20 mouse cellular contexts compared by ENCODE assay signal in genomic region chr13:57782975-57783374, GRCm38 (mm10).
DNase-seq lines count a peak whose midpoint lies in the region; ATAC-seq lines count a peak whose summit lies in the region.
"Had no signal": no experiment of that assay in that cellular context is flagged by ENCODE, and none has a peak within 500 bp of the region (broad histone marks: within the 10 kb centered on the region; RNA-seq: fewer than 3 reads in every experiment).

No protein-coding gene starts in this region.

- H3K4me3 ChIP-seq in embryonic facial prominence, embryonic 13.5 days, result no peak overlapping the region
- no peak overlapping the region for H3K4me3 ChIP-seq in embryonic facial prominence, embryonic 10.5 days
- H3K4me3 ChIP-seq in midbrain, embryonic 13.5 days (replicated peaks), result no peak overlapping the region
- no peak overlapping the region for H3K4me3 ChIP-seq in midbrain, embryonic 14.5 days (replicated peaks; ENCODE audit: low read depth, low read length)
- H3K4me3 ChIP-seq in forebrain, embryonic 13.5 days, result no peak overlapping the region
- H3K4me3 ChIP-seq: kidney, embryonic 15.5 days; layer of hippocampus, adult 2 months; limb, embryonic 10.5 days had no signal

- intact Hi-C loops in left cerebral cortex, postnatal 25 days (cut with DNase I), result loop anchor here (5.0 kb wide), 1 partner anchor 124 kb away; the partner anchor contains the start of gene Spock1

- no peak for DNase-seq in embryonic facial prominence, embryonic 10.5 days (ENCODE audit: low spot score)
- no peak for DNase-seq in midbrain, embryonic 14.5 days
- DNase-seq in left cerebral cortex, postnatal 25 days (ENCODE audit: low spot score in 2 of 2), result peak; percentile 59 to 88
- DNase-seq in telencephalon, adult 2 months (ENCODE audit: low read depth, low spot score), result peak; percentile 60
- DNase-seq in adrenal gland, postnatal 4 days (ENCODE audit: low spot score in 2 of 2), result no peak
- DNase-seq: adrenal gland, adult 2 months; cerebellum, adult 11-12 months; heart, postnatal 4 days; lung, embryonic 14.5 days; retina, postnatal 1 day; thymus, postnatal 4 days had no signal

- no peak overlapping the region for H3K9ac ChIP-seq in embryonic facial prominence, embryonic 13.5 days
- H3K9ac ChIP-seq in midbrain, embryonic 13.5 days (replicated peaks), result 0 out of 2 replicates have a peak overlapping the region, but pooled peaks have one; percentile 4
- H3K9ac ChIP-seq in midbrain, embryonic 14.5 days (replicated peaks; ENCODE audit: low read length), result no peak overlapping the region
- H3K9ac ChIP-seq in forebrain, embryonic 13.5 days, result no peak overlapping the region
- H3K9ac ChIP-seq: kidney, embryonic 15.5 days; lung, embryonic 14.5 days had no signal

- H3K36me3 ChIP-seq in embryonic facial prominence, embryonic 13.5 days, result no peaks in the 10 kb centered on the region
- no peaks in the 10 kb centered on the region for H3K36me3 ChIP-seq in embryonic facial prominence, embryonic 10.5 days (replicated peaks)
- no peaks in the 10 kb centered on the region for H3K36me3 ChIP-seq in midbrain, embryonic 13.5 days
- no peaks in the 10 kb centered on the region for H3K36me3 ChIP-seq in midbrain, embryonic 14.5 days (ENCODE audit: control insufficient read depth, insufficient read depth, low read length)
- no peaks in the 10 kb centered on the region for H3K36me3 ChIP-seq in forebrain, embryonic 13.5 days (ENCODE audit: poor library complexity, severe bottlenecking)
- H3K36me3 ChIP-seq: kidney, embryonic 15.5 days; limb, embryonic 10.5 days had no signal

- WGBS in embryonic facial prominence, embryonic 13.5 days, result 60% methylated on average over 12 of the region's 12 CpGs
- 75% methylated on average over 12 of the region's 12 CpGs for WGBS in embryonic facial prominence, embryonic 10.5 days
- WGBS in midbrain, embryonic 13.5 days, result 81% methylated on average over 12 of the region's 12 CpGs
- whole genome bisulfite sequencing in midbrain, embryonic 14.5 days, result 75% methylated on average over 12 of the region's 12 CpGs
- 73% methylated on average over 12 of the region's 12 CpGs for WGBS in forebrain, embryonic 13.5 days

- no peak for ATAC-seq in embryonic facial prominence, embryonic 13.5 days (ENCODE audit: insufficient number of reproducible peaks, insufficient read depth, low FRiP score, low TSS enrichment, low read depth)
- no peak for ATAC-seq in midbrain, embryonic 13.5 days
- no peak for ATAC-seq in midbrain, embryonic 14.5 days (ENCODE audit: low FRiP score, low TSS enrichment)
- no peak for ATAC-seq in forebrain, embryonic 13.5 days

- peaks cover 8% of the 10 kb centered on the region; the same call in 1 of the 2 replicates for H3K4me1 ChIP-seq in embryonic facial prominence, embryonic 13.5 days
- H3K4me1 ChIP-seq in embryonic facial prominence, embryonic 10.5 days, result peaks cover 8% of the 10 kb centered on the region
- H3K4me1 ChIP-seq in midbrain, embryonic 13.5 days (replicated peaks), result peaks cover 27% of the 10 kb centered on the region
- peaks cover 5% of the 10 kb centered on the region; the same call in 1 of the 2 replicates for H3K4me1 ChIP-seq in midbrain, embryonic 14.5 days (ENCODE audit: control insufficient read depth, insufficient read depth, low read length)
- no peaks in the 10 kb centered on the region for H3K4me1 ChIP-seq in forebrain, embryonic 13.5 days
- H3K4me1 ChIP-seq: kidney, embryonic 15.5 days had no signal

- peak overlapping the region; percentile 22 for H3K4me2 ChIP-seq in embryonic facial prominence, embryonic 13.5 days
- no peak overlapping the region for H3K4me2 ChIP-seq in midbrain, embryonic 13.5 days (replicated peaks)
- no peak overlapping the region for H3K4me2 ChIP-seq in midbrain, embryonic 14.5 days (ENCODE audit: low read length)
- H3K4me2 ChIP-seq in forebrain, embryonic 13.5 days, result no peak overlapping the region
- H3K4me2 ChIP-seq: kidney, embryonic 15.5 days; liver, embryonic 11.5 days; lung, embryonic 14.5 days; midbrain, embryonic 11.5 days had no signal

- H3K27ac ChIP-seq in embryonic facial prominence, embryonic 13.5 days, result no peak overlapping the region
- H3K27ac ChIP-seq in embryonic facial prominence, embryonic 10.5 days (replicated peaks), result no peak overlapping the region; the same call in 1 of the 2 replicates
- H3K27ac ChIP-seq in midbrain, embryonic 13.5 days, result no peak overlapping the region
- no peak overlapping the region for H3K27ac ChIP-seq in midbrain, embryonic 14.5 days (replicated peaks; ENCODE audit: low read depth, low read length)
- no peak overlapping the region for H3K27ac ChIP-seq in forebrain, embryonic 13.5 days
- H3K27ac ChIP-seq: kidney, embryonic 15.5 days; layer of hippocampus, adult 2 months; limb, embryonic 10.5 days; macrophage had no signal

- no peaks in the 10 kb centered on the region; the same call in 1 of the 2 replicates for H3K9me3 ChIP-seq in embryonic facial prominence, embryonic 13.5 days
- H3K9me3 ChIP-seq in embryonic facial prominence, embryonic 10.5 days, result peaks cover 7% of the 10 kb centered on the region
- no peaks in the 10 kb centered on the region for H3K9me3 ChIP-seq in midbrain, embryonic 13.5 days
- H3K9me3 ChIP-seq in midbrain, embryonic 14.5 days (ENCODE audit: control insufficient read depth, low read length), result peaks cover under 1% of the 10 kb centered on the region; the same call in 1 of the 2 replicates
- no peaks in the 10 kb centered on the region for H3K9me3 ChIP-seq in forebrain, embryonic 13.5 days (replicated peaks)

- H3K27me3 ChIP-seq in embryonic facial prominence, embryonic 13.5 days, result no peaks in the 10 kb centered on the region
- H3K27me3 ChIP-seq in embryonic facial prominence, embryonic 10.5 days (replicated peaks; ENCODE audit: low read depth, poor library complexity, severe bottlenecking), result no peaks in the 10 kb centered on the region
- no peaks in the 10 kb centered on the region for H3K27me3 ChIP-seq in midbrain, embryonic 13.5 days
- H3K27me3 ChIP-seq in midbrain, embryonic 14.5 days (ENCODE audit: control insufficient read depth, insufficient read depth, low read length), result no peaks in the 10 kb centered on the region
- H3K27me3 ChIP-seq in forebrain, embryonic 13.5 days, result no peaks in the 10 kb centered on the region

Comparison
In these comparisons a context has a peak if more than half of its experiments do, and no peak if none do; other contexts are left out.
1. DNase-seq: peak in left cerebral cortex, postnatal 25 days (2 of 2) and telencephalon, adult 2 months (single experiment); none in embryonic facial prominence, embryonic 10.5 days (single experiment), midbrain, embryonic 14.5 days (single experiment) and adrenal gland, postnatal 4 days (0 of 2).